Mouse (Mus musculus) stomach, embryonic 15.5 days (tissue): ENCODE results near the gene Zbtb16. TPM values are rescaled to one million over a fixed set of nuclear protein-coding genes. Genes with fewer than 3 reads are reported as not detected.

Experiments
- ATAC-seq: fragments of 200-750 bp; cut with Nextera tagmentation; 2 replicates; pipeline ENCODE4 v1.8.0; 2017; ENCODE audit warnings: low read depth, moderate number of reproducible peaks, moderate TSS enrichment; ENCODE audit not compliant: insufficient read depth, low FRiP score
- H3K27ac ChIP-seq: fragments of 300-500 bp; sonication (generic); 2 replicates; pipeline ENCODE4 v1.5.1; 2015; ENCODE audit warnings: mild to moderate bottlenecking, inconsistent platforms
- H3K27me3 ChIP-seq: fragments of 300-500 bp; sonication (generic); replicated peaks from 2 replicates; pipeline ENCODE4 v1.6.1; 2015; ENCODE audit warnings: inconsistent platforms
- H3K36me3 ChIP-seq: fragments of 300-500 bp; sonication (generic); 2 replicates; pipeline ENCODE4 v1.6.1; 2015; ENCODE audit warnings: inconsistent platforms
- H3K4me1 ChIP-seq: fragments of 300-500 bp; sonication (generic); 2 replicates; pipeline ENCODE4 v1.6.1; 2015; ENCODE audit warnings: inconsistent platforms
- H3K4me2 ChIP-seq: fragments of 300-500 bp; sonication (generic); 2 replicates; pipeline ENCODE4 v1.6.1; 2015; ENCODE audit warnings: mild to moderate bottlenecking, inconsistent platforms
- H3K4me3 ChIP-seq: fragments of 300-500 bp; sonication (generic); replicated peaks from 2 replicates; pipeline ENCODE4 v1.5.1; 2015; ENCODE audit warnings: inconsistent platforms
- H3K9ac ChIP-seq: fragments of 300-500 bp; sonication (generic); 2 replicates; pipeline ENCODE4 v1.6.1; 2015; ENCODE audit warnings: inconsistent platforms
- H3K9me3 ChIP-seq: fragments of 300-500 bp; sonication (generic); 2 replicates; pipeline ENCODE4 v1.6.1; 2016; ENCODE audit warnings: inconsistent platforms
- WGBS: fragments of 180-500 bp; shearing (Covaris S2); methylation state at CpG from one replicate; pipeline ENCODE4 v1.1.7; 2015; 5-methylcytosine and 5-hydroxymethylcytosine counted together
- polyA plus RNA-seq: library from polyadenylated mRNA; unstranded; fragments of >200 nt; fragmentation: Nextera tagmentation; extraction: Ambion mirVana; gene quantifications from 2 replicates; pipeline ENCODE4 v1.2.1, GENCODE M21; 2015

The Zbtb16 gene
- polyA plus RNA-seq, 1 experiment from 2014 or later = 3.9 TPM

DNA sequence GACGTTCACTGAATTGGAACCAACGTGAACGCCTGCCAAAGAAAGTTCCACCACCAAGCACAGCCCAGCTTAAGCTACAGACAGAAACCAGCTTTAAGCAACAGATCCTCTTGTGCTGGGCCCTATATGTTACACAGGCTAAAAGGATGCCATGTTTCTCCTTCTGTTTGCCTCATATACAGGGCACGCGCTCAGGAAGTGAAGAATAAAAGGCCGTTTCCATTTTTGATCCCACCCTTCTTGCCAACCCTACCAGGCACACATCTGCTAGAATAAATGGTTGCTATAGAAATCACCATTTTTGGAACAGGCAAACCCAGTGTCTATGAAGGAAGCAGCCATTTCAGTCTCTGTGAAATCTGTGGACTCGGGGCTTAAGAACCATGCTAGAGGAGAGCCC lies 59.8 kb downstream of the Zbtb16 start:
- Histone ChIP-seq H3K27ac (no peak overlapping the region), H3K27me3 (0 out of 2 replicates have a peak, but pooled peaks cover 3% of the 10 kb centered on the region)
- WGBS = 83% methylated on average over 7 of the region's 7 CpGs

DNA sequence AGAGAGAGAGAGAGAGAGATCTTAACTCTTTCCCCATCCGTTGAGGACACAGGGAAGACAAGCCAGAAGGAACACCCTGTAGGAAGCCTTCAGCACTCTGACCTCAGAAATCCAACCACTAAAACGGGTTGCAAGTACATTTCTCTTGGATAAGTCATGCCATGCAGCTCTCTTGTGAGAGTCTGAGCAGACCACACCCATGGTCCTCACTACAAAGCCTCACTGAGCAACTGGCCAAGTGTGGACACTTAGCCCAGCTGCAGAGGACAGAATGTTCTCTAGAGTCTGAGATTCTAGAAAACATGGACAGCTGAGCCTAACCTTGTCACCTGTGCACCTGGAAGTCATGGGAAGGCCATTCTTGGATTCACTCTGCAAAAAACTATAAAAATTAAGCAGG lies 60.5 kb downstream of the Zbtb16 start:
- WGBS = 52% methylated on average over 2 of the region's 2 CpGs
- ATAC-seq = no peak
- no peaks in the 10 kb centered on the region for H3K36me3 ChIP-seq
- no peaks in the 10 kb centered on the region for H3K4me1 ChIP-seq
- no peak overlapping the region for H3K9ac ChIP-seq
- no peak overlapping the region for H3K27ac ChIP-seq
- H3K4me2 ChIP-seq = no peak overlapping the region
- H3K9me3 ChIP-seq = no peaks in the 10 kb centered on the region
- 0 out of 2 replicates have a peak, but pooled peaks cover 3% of the 10 kb centered on the region for H3K27me3 ChIP-seq
- no peak overlapping the region for H3K4me3 ChIP-seq

More for the DNA sequence above, 59.8 kb downstream of the Zbtb16 start:
- no peaks in the 10 kb centered on the region for H3K4me1 ChIP-seq
- H3K9me3 ChIP-seq = no peaks in the 10 kb centered on the region
- no peak overlapping the region for H3K9ac ChIP-seq
- H3K4me2 ChIP-seq = no peak overlapping the region
- no peak for ATAC-seq
- H3K36me3 ChIP-seq = no peaks in the 10 kb centered on the region
- no peak overlapping the region for H3K4me3 ChIP-seq

DNA sequence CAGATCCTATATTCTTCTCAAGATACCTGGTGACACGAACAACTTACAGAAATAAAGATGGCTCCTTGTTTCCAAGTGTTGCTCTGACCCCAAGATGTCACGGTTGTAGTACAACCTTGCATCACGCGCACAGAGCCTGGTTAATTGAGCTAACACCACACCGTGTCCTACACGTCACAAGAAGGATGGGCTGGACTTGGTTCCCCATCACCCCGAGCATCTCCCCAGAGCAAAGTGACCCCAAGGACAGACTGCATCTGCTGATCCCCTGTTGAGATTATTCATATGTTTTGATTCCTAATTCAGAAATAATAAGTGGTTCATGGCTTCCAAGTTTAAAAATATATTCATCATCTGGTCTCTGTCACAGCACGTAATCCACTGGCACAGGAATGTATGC lies 62.3 kb downstream of the Zbtb16 start:
- Histone ChIP-seq H3K4me3 (no peak overlapping the region), H3K27me3 (no peaks in the 10 kb centered on the region), H3K27ac (no peak overlapping the region), H3K36me3 (no peaks in the 10 kb centered on the region), H3K9me3 (no peaks in the 10 kb centered on the region), H3K4me2 (no peak overlapping the region), H3K4me1 (no peaks in the 10 kb centered on the region), H3K9ac (no peak overlapping the region)
- 82% methylated on average over 8 of the region's 8 CpGs for WGBS
- no peak for ATAC-seq

DNA sequence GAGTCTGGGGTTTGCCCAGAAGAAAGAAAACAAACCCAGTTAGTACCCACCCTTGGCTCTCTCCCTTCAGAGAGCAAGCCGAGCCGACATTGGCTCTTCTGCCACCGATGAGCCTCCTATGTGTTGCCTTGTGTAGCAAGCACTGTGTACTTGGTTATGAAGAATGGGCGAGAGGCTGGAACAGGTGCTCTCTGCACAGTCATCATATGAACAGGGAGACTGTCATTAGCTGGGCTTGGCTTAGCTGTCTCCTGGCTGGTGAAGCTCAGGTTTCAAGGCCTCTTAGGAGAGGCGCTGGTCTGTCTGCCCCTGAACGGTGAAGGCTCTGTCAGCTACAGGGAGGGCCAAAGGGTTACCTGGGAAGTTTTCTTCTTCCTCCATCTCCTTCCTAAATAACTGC lies 62.9 kb downstream of the Zbtb16 start:
- no peak for ATAC-seq
- Histone ChIP-seq H3K27me3 (no peaks in the 10 kb centered on the region), H3K4me1 (no peaks in the 10 kb centered on the region)

DNA sequence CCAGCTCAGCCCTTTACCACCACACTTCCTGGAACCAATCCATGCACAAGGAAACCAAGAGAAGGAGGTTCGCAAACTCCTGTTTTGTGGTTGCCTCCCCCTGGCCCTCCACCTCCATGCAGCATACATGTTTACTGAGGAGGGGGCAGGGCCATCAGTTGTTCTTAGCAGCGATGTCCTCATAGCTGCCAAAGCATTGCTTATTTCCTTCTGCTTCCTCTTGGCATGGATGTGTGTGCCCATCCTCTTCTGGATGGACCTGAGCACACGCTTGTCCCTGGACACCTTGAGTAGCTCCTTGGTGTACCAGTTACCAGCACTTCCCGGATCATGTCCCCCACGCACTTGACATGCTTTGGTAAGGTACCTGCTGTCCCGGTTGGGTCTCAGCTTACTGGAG lies 64.5 kb downstream of the Zbtb16 start:
- no peak overlapping the region for H3K9ac ChIP-seq
- no peaks in the 10 kb centered on the region for H3K9me3 ChIP-seq
- no peak for ATAC-seq
- H3K4me2 ChIP-seq = no peak overlapping the region
- 88% methylated on average over 6 of the region's 6 CpGs for WGBS
- H3K27ac ChIP-seq = no peak overlapping the region
- no peaks in the 10 kb centered on the region for H3K4me1 ChIP-seq
- no peak overlapping the region for H3K4me3 ChIP-seq
- no peaks in the 10 kb centered on the region for H3K36me3 ChIP-seq
- no peaks in the 10 kb centered on the region for H3K27me3 ChIP-seq

More for the DNA sequence above, 62.9 kb downstream of the Zbtb16 start:
- Histone ChIP-seq H3K4me3 (no peak overlapping the region), H3K9ac (no peak overlapping the region), H3K27ac (no peak overlapping the region), H3K9me3 (no peaks in the 10 kb centered on the region), H3K4me2 (no peak overlapping the region), H3K36me3 (no peaks in the 10 kb centered on the region)
- 84% methylated on average over 6 of the region's 6 CpGs for WGBS

DNA sequence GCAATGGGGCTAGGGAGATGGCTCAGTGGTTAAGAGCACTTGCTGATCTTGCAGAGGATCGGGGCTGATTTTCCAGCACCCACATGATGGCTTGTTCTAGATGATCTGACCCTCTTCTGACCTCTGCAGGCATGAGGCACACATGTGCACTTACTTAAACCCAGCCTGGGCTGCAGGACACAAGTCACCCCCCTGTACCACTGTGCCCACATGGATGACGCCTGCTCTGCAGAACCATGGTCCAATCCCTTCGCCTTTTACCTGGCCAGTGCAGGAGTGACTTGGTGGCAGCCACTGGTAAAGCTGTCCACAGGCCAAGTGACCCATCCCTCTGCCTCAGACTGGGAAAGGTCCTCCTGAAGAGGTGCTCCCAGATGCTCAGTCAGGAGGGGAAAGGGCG lies 67.1 kb downstream of the Zbtb16 start:
- Histone ChIP-seq H3K4me2 (no peak overlapping the region), H3K9me3 (no peaks in the 10 kb centered on the region), H3K9ac (no peak overlapping the region), H3K4me3 (no peak overlapping the region), H3K36me3 (no peaks in the 10 kb centered on the region), H3K27me3 (no peaks in the 10 kb centered on the region), H3K27ac (no peak overlapping the region), H3K4me1 (no peaks in the 10 kb centered on the region)
- 87% methylated on average over 4 of the region's 4 CpGs for WGBS
- ATAC-seq = no peak

DNA sequence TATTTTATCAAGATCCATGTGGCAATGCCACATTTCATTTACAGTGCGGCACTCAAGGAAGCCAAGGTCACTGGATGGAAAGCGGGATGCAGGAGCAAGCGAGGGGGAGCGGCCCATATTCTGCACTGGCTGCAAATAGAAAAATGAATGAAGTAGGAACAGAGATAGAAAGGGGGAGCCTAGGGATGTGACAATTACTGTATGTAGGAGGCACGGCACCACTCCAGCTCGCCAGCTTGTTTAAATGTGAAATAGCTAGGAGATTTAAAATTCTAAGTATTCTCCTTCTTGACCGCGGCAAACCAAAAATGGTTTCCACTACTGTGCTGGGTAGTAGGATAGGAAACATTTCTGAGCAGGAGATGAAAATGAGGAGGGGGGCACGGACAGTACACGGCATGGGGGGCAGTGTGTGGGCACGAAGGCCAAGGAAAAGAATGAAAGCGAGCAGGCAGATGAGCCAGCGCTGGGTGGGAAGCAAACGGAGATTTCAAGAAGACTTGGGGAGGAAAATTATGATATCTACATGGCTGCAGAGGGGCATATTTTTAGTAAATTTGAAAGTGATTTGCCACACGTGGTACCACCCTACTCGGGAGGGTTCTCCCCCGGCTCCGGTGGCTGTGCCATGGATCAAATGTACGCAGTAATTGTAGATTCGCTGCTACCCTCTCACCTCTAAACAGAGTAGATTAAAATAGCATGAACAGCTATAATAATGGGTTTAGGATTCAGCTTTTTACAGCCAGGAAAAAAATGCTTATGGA lies 68.2 kb downstream of the Zbtb16 start:
- 83% methylated on average over 20 of the region's 20 CpGs for WGBS
- 0 out of 2 replicates have a peak, but pooled peaks cover 7% of the 10 kb centered on the region for H3K27me3 ChIP-seq
- ATAC-seq = no peak

DNA sequence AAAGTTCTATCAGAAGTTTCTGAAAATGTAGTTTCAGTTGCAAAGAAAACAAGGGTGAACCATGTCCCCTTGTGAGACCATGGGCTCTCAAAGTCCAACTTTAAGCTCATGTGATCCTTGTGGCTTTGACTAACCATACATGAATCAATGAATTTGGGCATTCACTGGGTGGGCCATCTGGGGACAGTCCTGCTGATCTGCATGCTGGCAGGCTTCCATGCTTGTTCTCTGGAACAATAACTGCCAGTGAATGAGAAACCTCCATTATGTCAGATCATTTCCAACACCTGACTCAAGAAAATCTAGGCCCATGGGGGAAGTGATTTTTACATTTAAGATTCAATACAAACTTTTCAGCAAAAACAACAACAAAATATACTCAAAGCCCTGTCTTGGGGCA lies 70.1 kb downstream of the Zbtb16 start:
- Histone ChIP-seq H3K4me2 (no peak overlapping the region), H3K27me3 (0 out of 2 replicates have a peak, but pooled peaks cover 8% of the 10 kb centered on the region), H3K4me1 (peaks cover 4% of the 10 kb centered on the region; the same call in 1 of the 2 replicates), H3K4me3 (no peak overlapping the region), H3K27ac (no peak overlapping the region), H3K9ac (no peak overlapping the region), H3K36me3 (no peaks in the 10 kb centered on the region), H3K9me3 (no peaks in the 10 kb centered on the region)
- no peak for ATAC-seq

More for the DNA sequence above, 68.2 kb downstream of the Zbtb16 start:
- Histone ChIP-seq H3K9ac (no peak overlapping the region), H3K4me3 (no peak overlapping the region), H3K4me2 (no peak overlapping the region), H3K36me3 (no peaks in the 10 kb centered on the region), H3K9me3 (no peaks in the 10 kb centered on the region), H3K27ac (no peak overlapping the region), H3K4me1 (no peaks in the 10 kb centered on the region)

DNA sequence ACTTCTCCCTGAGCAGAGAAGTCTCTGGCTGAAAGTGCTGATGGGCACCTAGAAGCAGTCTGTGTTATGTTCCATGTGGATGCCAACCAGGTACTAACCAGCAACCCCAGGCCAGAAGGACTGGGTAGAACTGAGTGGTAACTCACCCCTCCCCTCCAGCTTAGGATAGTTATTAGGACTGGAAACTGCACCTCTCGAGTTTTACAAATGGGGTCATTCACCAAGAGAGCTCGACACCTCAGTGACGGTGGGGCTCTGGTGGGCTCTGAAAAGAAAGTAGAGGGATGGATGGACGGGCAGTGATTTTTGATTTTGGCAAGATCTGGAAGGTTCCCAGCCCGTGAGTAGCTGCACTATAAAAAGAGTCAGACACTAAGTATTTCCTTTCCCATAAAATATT lies 71.7 kb downstream of the Zbtb16 start:
- no peaks in the 10 kb centered on the region for H3K36me3 ChIP-seq
- no peak overlapping the region for H3K9ac ChIP-seq
- 81% methylated on average over 5 of the region's 5 CpGs for WGBS

DNA sequence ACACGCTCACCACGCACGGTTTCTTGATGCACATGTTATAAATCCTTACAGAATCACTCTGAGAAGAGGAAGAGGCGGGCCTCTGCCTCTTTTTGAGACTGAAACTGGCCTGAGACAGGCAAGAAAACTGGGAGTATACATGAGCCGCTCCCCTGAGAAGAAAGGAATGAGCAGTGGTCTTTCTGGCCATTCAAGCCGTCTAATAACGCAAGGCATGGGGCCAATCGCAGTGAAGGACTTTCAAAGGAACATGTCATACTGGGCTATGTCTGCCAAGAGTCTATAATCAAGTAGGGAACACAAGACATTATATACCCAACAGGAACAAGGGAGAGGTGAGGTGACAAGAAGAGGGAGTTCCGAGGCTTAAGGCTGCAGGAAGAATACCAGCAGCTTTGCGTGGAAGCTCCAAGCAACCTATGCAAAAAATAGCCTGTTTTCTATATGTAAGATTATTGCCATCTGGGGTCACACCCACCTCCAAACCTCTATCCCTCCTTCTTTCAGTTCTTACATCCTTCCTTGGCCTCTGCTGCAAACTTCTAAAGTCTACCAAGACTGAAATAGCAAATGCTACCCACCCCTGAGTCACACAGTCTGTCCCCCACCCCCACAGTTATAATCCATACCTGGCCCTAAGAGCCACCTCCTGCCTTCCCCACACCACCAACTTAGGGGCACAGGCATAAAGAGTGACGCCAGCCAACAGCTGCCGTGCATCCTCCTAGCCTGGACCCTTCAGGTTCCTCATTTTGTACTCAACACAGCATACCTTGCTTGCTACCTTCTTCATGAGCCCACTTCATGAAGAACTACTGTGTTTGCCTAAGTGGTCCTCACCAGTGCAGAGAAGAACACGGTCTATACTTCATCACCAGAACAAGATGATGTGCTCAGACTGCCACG lies 74.0 kb downstream of the Zbtb16 start:
- ATAC-seq = no peak
- Histone ChIP-seq H3K27ac (no peak overlapping the region), H3K9ac (no peak overlapping the region), H3K4me2 (no peak overlapping the region), H3K4me3 (no peak overlapping the region), H3K36me3 (no peaks in the 10 kb centered on the region), H3K27me3 (0 out of 2 replicates have a peak, but pooled peaks cover 8% of the 10 kb centered on the region), H3K4me1 (peaks cover 32% of the 10 kb centered on the region), H3K9me3 (no peaks in the 10 kb centered on the region)
- WGBS = 85% methylated on average over 14 of the region's 14 CpGs

More for the DNA sequence above, 71.7 kb downstream of the Zbtb16 start:
- Histone ChIP-seq H3K4me2 (no peak overlapping the region), H3K9me3 (no peaks in the 10 kb centered on the region), H3K4me3 (no peak overlapping the region), H3K27me3 (0 out of 2 replicates have a peak, but pooled peaks cover 8% of the 10 kb centered on the region), H3K4me1 (peaks cover 16% of the 10 kb centered on the region), H3K27ac (no peak overlapping the region)
- ATAC-seq = no peak

DNA sequence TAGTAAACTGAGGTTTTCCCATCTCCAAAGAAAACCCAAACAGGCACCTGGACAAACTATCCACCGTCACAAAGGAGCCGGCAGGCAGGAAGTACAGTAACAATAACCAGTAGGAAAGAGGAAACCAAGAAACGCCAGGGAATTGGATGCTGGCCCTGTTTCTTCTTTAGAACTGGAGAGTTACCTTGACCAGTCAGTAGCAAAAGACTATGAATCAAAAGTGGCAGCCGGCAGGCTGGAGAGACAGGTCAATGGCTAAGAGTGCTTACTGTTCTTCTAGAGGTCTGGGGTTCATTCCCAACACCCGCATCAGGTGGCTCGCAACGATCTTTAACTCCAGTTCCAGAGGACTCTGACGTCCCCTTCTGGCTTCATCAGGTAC lies 74.9 kb downstream of the Zbtb16 start:
- WGBS = 56% methylated on average over 8 of the region's 8 CpGs
- H3K4me2 ChIP-seq = no peak overlapping the region

More for the DNA sequence above, 74.9 kb downstream of the Zbtb16 start:
- peaks cover 34% of the 10 kb centered on the region for H3K4me1 ChIP-seq
- no peaks in the 10 kb centered on the region for H3K9me3 ChIP-seq
- H3K9ac ChIP-seq = no peak overlapping the region
- H3K4me3 ChIP-seq = no peak overlapping the region
- no peak for ATAC-seq
- 0 out of 2 replicates have a peak, but pooled peaks cover 8% of the 10 kb centered on the region for H3K27me3 ChIP-seq
- H3K36me3 ChIP-seq = no peaks in the 10 kb centered on the region
- peak overlapping the region; percentile 71; the same call in 1 of the 2 replicates for H3K27ac ChIP-seq
